Mouse (Mus musculus) limb, embryonic 12.5 days (tissue): ENCODE data around the gene Emc6. TPM values are rescaled to one million over a fixed set of nuclear protein-coding genes. Genes with fewer than 3 reads are reported as not detected.
A peak's percentile ranks its signal among the peaks of the same experiment; 100 is the strongest.

Source experiments
- ATAC-seq: fragments of 200-750 bp; cut with Nextera tagmentation; 2 replicates; pipeline ENCODE4 v1.8.0; 2017; ENCODE audit warnings: low read depth, moderate TSS enrichment; ENCODE audit not compliant: insufficient number of reproducible peaks, insufficient read depth, low FRiP score, low TSS enrichment
- H3K27ac ChIP-seq: fragments of 300-500 bp; sonication (generic); 2 replicates; pipeline ENCODE4 v1.5.1; 2016; ENCODE audit warnings: mild to moderate bottlenecking, moderate library complexity
- H3K27me3 ChIP-seq: fragments of 300-500 bp; sonication (generic); 2 replicates; pipeline ENCODE4 v1.6.1; 2016; ENCODE audit warnings: mild to moderate bottlenecking, moderate library complexity
- H3K36me3 ChIP-seq: fragments of 300-500 bp; sonication (generic); 2 replicates; pipeline ENCODE4 v1.6.1; 2016; ENCODE audit warnings: mild to moderate bottlenecking, moderate library complexity
- H3K4me1 ChIP-seq: fragments of 300-500 bp; sonication (generic); replicated peaks from 2 replicates; pipeline ENCODE4 v1.6.1; 2016
- H3K4me2 ChIP-seq: fragments of 300-500 bp; sonication (generic); 2 replicates; pipeline ENCODE4 v1.6.1; 2016; ENCODE audit warnings: mild to moderate bottlenecking, moderate library complexity
- H3K4me3 ChIP-seq: fragments of 300-500 bp; sonication (generic); replicated peaks from 2 replicates; pipeline ENCODE4 v1.5.1; 2016; ENCODE audit warnings: mild to moderate bottlenecking
- H3K9ac ChIP-seq: fragments of 300-500 bp; sonication (generic); replicated peaks from 2 replicates; pipeline ENCODE4 v1.6.1; 2016; ENCODE audit warnings: mild to moderate bottlenecking, moderate library complexity
- H3K9me3 ChIP-seq: fragments of 300-500 bp; sonication (generic); 2 replicates; pipeline ENCODE4 v1.6.1; 2016; ENCODE audit warnings: mild to moderate bottlenecking, moderate library complexity
- WGBS: fragments of 180-500 bp; shearing (Covaris S2); methylation state at CpG from one replicate; pipeline ENCODE4 v1.1.7; 2016; 5-methylcytosine and 5-hydroxymethylcytosine counted together
- polyA plus RNA-seq: library from polyadenylated mRNA; unstranded; fragments of >200 nt; fragmentation: Nextera tagmentation; extraction: Ambion mirVana; gene quantifications from 2 replicates; pipeline ENCODE4 v1.2.1, GENCODE M21; 2016

Gene Emc6
- polyA plus RNA-seq, 1 experiment from 2014 or later = 99.3 TPM

DNA sequence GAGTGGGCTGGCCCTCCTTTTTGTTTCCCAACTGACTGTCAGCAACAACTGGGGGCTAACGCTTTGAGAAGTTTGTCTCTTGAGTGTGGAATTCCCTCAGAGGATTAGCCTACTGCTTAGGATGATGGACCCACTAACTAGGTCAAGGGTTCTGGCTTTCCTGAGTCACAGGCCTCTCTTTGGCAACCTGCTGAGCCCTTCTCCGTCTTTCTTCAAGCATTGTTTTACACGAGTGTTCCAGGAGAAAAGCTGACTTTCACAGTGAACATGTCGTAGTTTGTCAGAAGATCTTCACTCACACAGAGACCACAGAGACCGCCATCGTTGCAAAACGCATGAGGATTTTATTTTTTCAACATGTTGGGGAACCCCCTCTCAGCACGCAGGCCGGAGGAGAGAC, 28.6 kb downstream of the Emc6 start:
- Histone ChIP-seq H3K4me1 (no peaks in the 10 kb centered on the region), H3K4me3 (no peak overlapping the region), H3K9ac (no peak overlapping the region), H3K4me2 (no peak overlapping the region), H3K27me3 (no peaks in the 10 kb centered on the region), H3K9me3 (no peaks in the 10 kb centered on the region), H3K27ac (no peak overlapping the region), H3K36me3 (no peaks in the 10 kb centered on the region)
- WGBS = 83% methylated on average over 9 of the region's 9 CpGs
- no peak for ATAC-seq

DNA sequence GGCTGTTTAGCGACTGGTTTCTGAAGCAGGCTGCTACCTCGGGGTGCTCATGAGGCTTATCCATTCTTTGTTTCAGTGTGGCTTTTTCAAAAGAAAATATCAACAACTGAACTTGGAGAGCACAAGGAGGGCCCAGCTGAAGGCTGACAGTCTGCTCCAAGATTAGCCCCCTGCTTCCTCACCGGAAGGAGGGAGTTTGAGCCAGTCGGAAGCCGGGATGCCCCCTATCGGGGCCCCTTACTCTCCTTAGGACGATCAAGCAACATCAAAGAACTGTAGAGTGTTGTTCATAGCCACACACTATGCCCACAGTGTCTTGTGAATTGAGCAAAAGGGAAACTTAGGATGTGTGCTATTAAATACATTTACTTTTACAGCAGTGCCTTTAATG, 29.9 kb downstream of the Emc6 start:
- Histone ChIP-seq H3K27me3 (no peaks in the 10 kb centered on the region), H3K9me3 (no peaks in the 10 kb centered on the region), H3K4me3 (no peak overlapping the region), H3K4me2 (no peak overlapping the region), H3K9ac (no peak overlapping the region), H3K36me3 (no peaks in the 10 kb centered on the region), H3K27ac (no peak overlapping the region), H3K4me1 (no peaks in the 10 kb centered on the region)
- ATAC-seq = no peak
- WGBS = 55% methylated on average over 7 of the region's 7 CpGs

DNA sequence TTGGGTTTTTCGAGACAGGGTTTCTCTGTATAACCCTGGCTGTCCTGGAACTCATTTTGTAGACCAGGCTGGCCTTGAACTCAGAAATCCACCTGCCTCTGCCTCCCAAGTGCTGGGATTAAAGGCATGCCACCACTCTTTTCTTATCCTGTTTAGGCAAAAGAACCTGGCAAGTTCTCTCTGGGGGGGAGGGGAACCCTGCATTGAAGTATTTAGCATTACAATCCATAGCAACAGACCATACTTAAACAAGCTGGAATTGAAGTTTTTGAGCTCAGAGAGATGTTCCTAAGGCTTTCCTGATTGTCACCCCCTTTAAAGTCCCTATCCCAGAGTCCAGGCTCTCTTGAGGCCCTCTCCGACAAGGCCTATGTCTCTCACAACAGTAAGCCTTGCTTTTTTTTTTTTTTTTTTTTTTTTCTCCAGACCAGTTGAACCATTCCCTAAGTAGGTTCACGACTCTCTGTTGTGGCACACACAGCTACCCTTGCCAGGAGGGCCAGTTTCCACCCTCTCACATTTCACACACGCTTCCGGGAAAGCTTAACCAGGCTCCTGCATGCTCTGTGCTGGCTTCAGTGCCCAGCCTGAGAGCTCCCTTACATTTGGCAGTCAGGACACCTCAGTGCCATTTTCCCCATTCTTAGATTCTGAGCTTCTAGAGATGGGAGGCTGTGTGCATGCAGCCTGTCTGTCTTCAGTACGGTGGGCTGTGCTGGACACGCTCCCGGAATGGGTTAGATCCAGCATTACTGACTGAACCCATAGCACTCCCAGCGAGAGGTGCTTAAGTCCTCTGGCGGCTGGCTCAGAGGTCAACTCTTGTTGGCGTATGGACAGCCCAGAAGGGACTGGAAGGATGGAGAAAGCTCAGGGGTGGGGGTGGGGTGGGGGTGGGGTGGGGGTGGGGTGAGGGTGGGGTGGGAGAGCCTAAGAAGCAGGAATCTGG, 30.5 kb downstream of the Emc6 start:
- 61% methylated on average over 11 of the region's 11 CpGs for WGBS
- Histone ChIP-seq H3K4me3 (no peak overlapping the region), H3K4me1 (no peaks in the 10 kb centered on the region), H3K27ac (no peak overlapping the region), H3K4me2 (no peak overlapping the region), H3K9me3 (no peaks in the 10 kb centered on the region), H3K36me3 (no peaks in the 10 kb centered on the region), H3K27me3 (no peaks in the 10 kb centered on the region), H3K9ac (no peak overlapping the region)
- ATAC-seq = no peak

DNA sequence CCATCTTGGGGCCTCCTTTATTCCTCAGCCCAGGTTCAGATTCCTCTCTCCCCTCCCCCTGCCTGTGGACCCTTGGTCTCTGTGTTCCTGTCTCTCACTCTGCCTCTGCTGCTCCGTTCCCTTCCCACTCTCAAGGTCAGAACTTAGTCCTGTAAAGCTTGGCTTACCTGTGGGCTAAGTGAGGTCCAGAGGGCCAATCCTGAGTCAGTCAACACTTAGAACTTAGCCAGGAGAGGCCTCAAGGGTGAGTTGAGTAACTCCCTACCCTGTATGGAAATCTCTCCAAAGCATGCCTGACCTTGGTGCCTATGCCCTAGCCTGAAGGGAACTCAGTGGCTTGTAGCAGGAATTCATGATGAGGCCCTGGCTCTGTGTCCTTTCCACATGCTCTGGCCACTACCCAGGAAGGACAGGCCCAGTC, 32.6 kb downstream of the Emc6 start:
- ATAC-seq = no peak
- H3K9ac ChIP-seq = no peak overlapping the region
- 71% methylated on average over 1 of the region's 1 CpGs for WGBS
- no peaks in the 10 kb centered on the region for H3K27me3 ChIP-seq
- no peaks in the 10 kb centered on the region for H3K4me1 ChIP-seq
- H3K9me3 ChIP-seq = no peaks in the 10 kb centered on the region
- no peak overlapping the region for H3K4me3 ChIP-seq
- H3K27ac ChIP-seq = no peak overlapping the region
- no peak overlapping the region for H3K4me2 ChIP-seq
- H3K36me3 ChIP-seq = no peaks in the 10 kb centered on the region

DNA sequence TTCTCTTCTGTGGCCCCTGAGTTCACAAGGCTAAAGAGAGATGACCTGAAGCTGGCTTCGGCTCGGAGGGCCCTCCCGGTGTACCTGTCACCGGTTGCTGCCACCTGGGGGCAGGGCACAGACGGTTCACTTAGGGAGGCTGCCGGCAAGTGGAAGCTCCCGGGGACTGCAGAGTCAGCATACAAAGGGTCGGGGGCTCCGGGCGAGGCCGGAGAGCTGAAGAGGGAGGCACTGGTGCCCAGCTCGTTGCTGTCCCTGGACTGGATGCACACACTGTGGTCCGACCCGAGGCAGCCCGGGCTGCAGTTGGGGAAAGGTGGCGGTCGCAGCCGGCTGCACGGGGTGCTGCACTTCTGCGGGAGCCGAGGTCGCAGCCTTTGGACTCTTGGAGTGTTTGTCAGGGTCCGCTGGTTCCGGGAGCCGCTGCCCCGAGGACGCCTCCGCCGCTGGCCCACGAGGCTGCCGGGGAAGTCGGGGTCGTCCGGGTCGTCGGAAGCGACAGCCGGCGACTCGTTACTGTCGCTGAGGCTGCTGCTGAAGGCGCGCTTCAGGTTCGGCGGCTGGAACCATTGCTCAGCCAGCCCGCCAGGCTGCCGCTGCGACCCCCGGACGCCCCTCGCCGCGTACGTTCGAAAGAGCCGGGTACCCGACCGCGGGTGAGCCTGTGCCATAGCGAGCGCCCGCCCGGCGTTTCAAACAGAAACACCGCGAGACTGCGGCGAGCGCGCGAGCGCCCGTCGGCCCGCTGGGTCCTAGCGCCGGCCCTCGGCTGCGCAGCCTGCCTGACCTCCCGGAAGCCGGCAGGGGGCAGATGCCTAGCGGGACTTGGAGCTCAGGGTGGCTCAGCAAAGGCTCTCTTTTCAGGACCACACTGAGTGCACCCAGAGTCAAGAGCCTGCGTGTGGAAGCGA, 39.0 kb downstream of the Emc6 start, which contains the start of gene Haspin:
Gene Haspin, minus strand, starts transcription at position 704 of the 911 bp plus-strand sequence.
- Histone ChIP-seq H3K27me3 (no peaks in the 10 kb centered on the region), H3K4me3 (peak within 1 kb of the TSS; percentile 88), H3K4me1 (peaks cover 28% of the 10 kb centered on the region), H3K27ac (no peak within 1 kb of the TSS), H3K36me3 (peaks cover 19% of the 10 kb centered on the region), H3K4me2 (peak within 1 kb of the TSS; percentile 82), H3K9me3 (no peaks in the 10 kb centered on the region), H3K9ac (peak within 1 kb of the TSS; percentile 83)
- ATAC-seq = peak; percentile 69
- WGBS = under 1% methylated on average over 84 of the region's 84 CpGs

DNA sequence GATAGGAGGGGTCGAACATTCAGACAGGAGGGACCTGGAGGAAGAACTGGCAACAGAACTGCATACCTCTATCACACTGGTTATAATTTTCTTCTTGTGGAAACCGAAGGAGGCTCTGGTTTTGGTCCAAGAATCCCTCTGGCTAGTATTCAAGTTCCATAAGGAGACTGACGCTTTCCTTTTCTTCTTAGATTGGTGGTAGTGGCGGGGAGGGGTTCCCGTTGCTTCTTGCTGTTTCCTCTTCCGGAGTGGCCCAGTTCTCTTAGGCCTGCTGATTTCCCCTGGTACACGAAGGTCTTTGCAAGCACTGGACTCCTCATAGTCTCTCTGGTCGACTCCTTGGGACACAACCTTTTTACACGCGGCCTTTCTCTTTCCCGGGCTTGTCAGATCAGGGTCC, 39.7 kb downstream of the Emc6 start:
- Histone ChIP-seq H3K4me1 (peaks cover 28% of the 10 kb centered on the region), H3K27ac (no peak overlapping the region), H3K9me3 (no peaks in the 10 kb centered on the region), H3K27me3 (no peaks in the 10 kb centered on the region), H3K4me2 (peak overlapping the region; percentile 82), H3K9ac (peak overlapping the region; percentile 83), H3K36me3 (peaks cover 26% of the 10 kb centered on the region), H3K4me3 (peak overlapping the region; percentile 88)
- no peak for ATAC-seq
- WGBS = 49% methylated on average over 11 of the region's 11 CpGs

DNA sequence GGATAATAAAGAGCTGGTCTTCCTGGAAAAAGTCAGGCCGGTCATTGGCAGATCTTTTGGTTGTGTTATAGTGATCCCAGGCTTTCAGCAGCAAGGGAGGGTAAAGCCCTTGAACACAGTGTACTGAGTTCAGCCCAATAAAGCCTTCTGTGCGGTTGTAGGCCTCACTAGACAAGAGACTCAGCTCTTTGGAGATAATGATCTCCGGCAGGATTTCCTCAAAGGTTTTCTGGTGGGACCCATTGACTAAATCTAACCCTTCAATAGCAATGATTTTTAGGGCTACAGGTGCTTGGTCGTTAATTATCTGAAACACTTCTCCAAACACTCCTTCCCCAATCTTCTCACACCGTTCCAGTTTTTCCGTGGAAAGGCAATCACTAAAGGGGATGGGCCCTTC, 40.2 kb downstream of the Emc6 start:
- Histone ChIP-seq H3K27me3 (no peaks in the 10 kb centered on the region), H3K27ac (no peak overlapping the region), H3K9ac (peak overlapping the region; percentile 83; the same call in 1 of the 2 replicates), H3K4me1 (peaks cover 28% of the 10 kb centered on the region), H3K4me2 (peak overlapping the region; percentile 82), H3K4me3 (peak overlapping the region; percentile 88), H3K9me3 (no peaks in the 10 kb centered on the region), H3K36me3 (peaks cover 27% of the 10 kb centered on the region)
- 78% methylated on average over 6 of the region's 6 CpGs for WGBS
- ATAC-seq = no peak

DNA sequence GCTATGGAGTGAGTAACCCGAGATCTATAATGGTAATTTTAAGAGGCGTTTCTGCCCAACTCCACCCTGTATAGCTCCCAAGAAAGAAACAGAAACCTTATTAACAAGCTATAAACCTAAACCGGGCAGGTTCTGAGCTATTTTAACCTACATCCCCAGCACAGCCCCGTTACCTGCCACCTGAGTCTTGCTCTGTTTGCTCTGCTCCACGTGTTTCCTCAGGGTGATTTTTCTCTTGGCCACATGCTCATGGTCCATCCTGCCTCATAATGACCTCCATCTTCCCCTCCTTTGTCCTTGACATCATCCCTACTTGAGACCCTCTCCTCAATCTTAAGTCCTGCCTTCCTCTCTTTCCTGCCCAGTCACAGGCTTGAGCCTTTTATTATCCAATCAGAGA, 42.6 kb downstream of the Emc6 start:
- H3K4me2 ChIP-seq = peak overlapping the region; percentile 5
- no peak overlapping the region for H3K9ac ChIP-seq
- no peaks in the 10 kb centered on the region for H3K27me3 ChIP-seq
- H3K9me3 ChIP-seq = no peaks in the 10 kb centered on the region
- ATAC-seq = no peak; the same call in 1 of the 2 replicates
- H3K4me1 ChIP-seq = peaks cover 28% of the 10 kb centered on the region
- peaks cover 32% of the 10 kb centered on the region for H3K36me3 ChIP-seq
- H3K27ac ChIP-seq = no peak overlapping the region
- H3K4me3 ChIP-seq = 0 out of 2 replicates have a peak overlapping the region, but pooled peaks have one; percentile 8
- 71% methylated on average over 5 of the region's 5 CpGs for WGBS

DNA sequence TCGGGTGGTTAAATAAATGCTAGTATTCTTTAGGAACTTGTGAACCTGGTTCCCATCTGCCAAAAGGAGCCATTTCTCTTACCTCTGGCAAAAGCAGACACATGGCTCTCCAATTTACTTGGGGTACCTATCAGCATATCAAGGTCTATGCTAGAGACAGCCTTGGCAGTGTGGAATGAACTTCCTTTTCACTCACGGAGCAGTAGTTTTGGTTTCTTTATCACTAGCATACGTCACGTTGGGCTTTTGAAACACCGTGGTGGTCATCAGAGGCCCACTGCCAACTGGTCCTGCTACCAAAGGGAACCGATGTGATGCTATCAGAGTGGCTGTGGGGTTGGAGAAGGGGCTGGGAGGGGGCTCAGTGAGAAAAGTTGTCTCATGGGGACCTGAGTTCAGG, 43.8 kb downstream of the Emc6 start:
- peaks cover 32% of the 10 kb centered on the region for H3K36me3 ChIP-seq
- no peak overlapping the region for H3K9ac ChIP-seq
- no peak overlapping the region for H3K27ac ChIP-seq
- no peak overlapping the region for H3K4me2 ChIP-seq
- ATAC-seq = no peak
- no peaks in the 10 kb centered on the region for H3K9me3 ChIP-seq
- WGBS = 97% methylated on average over 6 of the region's 6 CpGs
- peaks cover 28% of the 10 kb centered on the region for H3K4me1 ChIP-seq
- no peak overlapping the region for H3K4me3 ChIP-seq
- H3K27me3 ChIP-seq = no peaks in the 10 kb centered on the region

DNA sequence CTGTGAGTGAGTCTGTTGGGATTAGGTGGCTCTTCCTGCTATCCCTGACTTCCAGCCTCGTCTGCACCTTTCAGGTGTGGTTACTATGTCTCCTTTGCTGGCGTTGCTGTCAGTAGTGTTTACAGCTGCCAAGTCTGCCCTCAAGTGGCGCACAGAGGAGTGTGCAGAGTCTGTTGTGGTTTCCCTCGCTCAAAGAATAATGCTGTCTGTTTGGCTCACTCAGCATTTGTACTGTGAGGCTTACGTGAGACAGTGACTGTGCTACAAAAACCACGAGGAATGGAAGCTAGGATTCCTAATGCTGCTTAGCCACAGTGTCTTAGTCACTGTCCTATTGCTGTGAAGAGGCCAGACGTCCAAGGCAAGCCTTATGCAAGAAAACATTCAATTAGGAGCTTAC, 45.8 kb downstream of the Emc6 start:
- Histone ChIP-seq H3K4me3 (no peak overlapping the region), H3K27ac (no peak overlapping the region), H3K9me3 (no peaks in the 10 kb centered on the region), H3K4me2 (no peak overlapping the region), H3K36me3 (peaks cover 31% of the 10 kb centered on the region), H3K9ac (no peak overlapping the region), H3K4me1 (peaks cover 13% of the 10 kb centered on the region), H3K27me3 (no peaks in the 10 kb centered on the region)
- 83% methylated on average over 7 of the region's 7 CpGs for WGBS
- no peak for ATAC-seq

DNA sequence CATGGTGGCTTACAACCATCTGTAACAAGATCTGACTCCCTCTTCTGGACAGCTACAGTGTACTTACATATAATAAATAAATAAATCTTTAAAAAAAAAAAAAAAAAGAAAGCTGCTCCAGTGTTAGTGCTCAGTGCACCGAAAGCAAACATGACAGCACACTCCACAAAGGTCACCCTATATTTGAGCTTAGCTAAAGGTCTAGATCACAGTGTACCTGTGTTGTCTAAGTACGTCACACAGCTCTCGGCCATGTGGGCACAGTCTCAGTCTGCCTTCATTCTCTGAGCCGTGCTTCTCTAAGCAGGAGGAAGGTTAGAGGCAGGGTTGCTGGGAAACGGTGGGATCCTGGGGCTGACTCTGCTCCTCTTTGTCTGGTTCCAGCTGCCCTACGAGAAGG, 50.3 kb downstream of the Emc6 start:
- H3K4me3 ChIP-seq = no peak overlapping the region
- H3K9me3 ChIP-seq = no peaks in the 10 kb centered on the region
- peaks cover 5% of the 10 kb centered on the region for H3K36me3 ChIP-seq
- no peaks in the 10 kb centered on the region for H3K4me1 ChIP-seq
- 93% methylated on average over 6 of the region's 6 CpGs for WGBS
- no peaks in the 10 kb centered on the region for H3K27me3 ChIP-seq
- no peak overlapping the region for H3K9ac ChIP-seq
- no peak overlapping the region for H3K27ac ChIP-seq
- no peak for ATAC-seq
- no peak overlapping the region for H3K4me2 ChIP-seq
